Mouse (Mus musculus) embryo, embryonic 10 days (tissue): ENCODE data around the gene Cnn2.
A peak's percentile ranks its signal among the peaks of the same experiment; 100 is the strongest.

Source experiments
- DNase-seq: peaks from one replicate; pipeline ENCODE4 v3.0.0-alpha.2; 2015; ENCODE audit warnings: low spot score

Gene Cnn2

DNA sequence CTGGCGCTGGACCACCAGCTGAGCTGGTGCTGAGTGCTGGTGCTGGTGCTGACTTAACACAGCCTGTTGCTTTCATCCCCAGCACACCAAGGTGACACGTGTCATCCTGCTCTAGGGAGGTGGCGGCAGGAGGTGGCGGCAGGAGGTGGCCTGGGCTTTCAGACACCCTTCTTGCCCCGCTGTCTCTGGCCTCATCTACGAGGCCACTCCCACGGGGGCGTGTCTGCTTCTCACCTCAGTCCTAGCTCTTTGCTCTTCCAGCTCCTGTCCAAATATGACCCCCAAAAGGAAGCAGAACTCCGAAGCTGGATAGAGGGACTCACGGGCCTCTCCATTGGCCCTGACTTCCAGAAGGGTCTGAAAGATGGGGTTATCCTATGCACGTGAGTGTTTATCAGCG is 2.7 kb downstream of the Cnn2 start:
- no peak for DNase-seq

- no peak for DNase-seq
Measured at GRCm38 (mm10) chr10:79991548-79991947, 3.2 kb downstream of the Cnn2 start.

DNA sequence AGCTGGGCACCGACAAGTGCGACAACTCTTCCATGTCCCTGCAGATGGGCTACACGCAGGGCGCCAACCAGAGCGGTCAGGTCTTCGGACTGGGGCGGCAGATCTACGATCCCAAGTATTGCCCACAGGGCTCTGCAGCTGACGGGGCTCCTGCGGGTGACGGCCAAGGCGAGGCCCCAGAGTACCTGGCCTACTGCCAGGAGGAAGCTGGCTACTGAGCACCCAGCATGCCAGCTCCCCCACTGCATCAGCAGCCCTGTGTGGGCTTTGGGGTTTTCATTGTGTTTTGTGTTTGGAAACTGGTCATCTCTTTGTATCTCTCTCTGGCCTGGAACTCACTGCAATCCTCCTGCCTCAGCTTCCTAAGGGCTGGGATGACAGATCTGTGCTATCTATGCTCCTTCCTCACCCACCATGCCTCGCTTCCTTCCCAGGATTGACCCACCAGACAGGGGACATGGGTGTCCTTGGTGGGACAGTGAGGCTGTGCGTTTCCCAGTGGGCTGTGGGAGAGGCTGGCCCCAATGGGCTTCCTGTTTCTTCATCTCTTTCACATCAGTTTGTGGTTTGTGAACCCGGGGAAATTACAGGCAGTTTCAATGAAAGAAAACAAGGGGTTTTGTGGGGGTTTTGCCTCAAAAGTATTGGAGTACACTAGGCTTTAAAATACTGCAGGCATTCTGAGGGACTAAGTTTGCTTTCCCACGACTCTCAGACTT is 6.2 kb downstream of the Cnn2 start:
- no peak for DNase-seq

DNA sequence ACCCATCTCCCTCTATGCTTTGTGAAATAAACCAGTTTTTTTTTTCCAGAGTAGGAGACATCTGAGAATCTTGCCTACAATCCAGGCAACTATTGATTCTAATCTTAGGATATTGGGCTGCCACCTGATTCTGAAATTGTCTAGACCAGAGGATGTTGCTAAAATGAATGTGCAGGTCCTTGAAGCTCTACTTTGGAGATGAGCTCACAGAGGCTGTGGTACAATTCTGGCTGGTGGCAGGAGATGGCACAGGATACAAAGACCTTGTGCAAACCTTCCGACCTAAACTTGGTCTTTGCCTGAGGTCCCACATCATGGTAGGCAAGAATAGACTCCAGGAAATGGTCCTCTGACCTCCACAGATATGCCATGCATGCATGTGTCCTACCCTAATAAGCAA is 7.3 kb downstream of the Cnn2 start:
- DNase-seq, result no peak

- DNase-seq, result peak; percentile 93
Measured at GRCm38 (mm10) chr10:79996272-79997033, 8.1 kb downstream of the Cnn2 start, which contains the start of gene Abca7. Abca7 (plus strand) TSS chr10:79996494.

DNA sequence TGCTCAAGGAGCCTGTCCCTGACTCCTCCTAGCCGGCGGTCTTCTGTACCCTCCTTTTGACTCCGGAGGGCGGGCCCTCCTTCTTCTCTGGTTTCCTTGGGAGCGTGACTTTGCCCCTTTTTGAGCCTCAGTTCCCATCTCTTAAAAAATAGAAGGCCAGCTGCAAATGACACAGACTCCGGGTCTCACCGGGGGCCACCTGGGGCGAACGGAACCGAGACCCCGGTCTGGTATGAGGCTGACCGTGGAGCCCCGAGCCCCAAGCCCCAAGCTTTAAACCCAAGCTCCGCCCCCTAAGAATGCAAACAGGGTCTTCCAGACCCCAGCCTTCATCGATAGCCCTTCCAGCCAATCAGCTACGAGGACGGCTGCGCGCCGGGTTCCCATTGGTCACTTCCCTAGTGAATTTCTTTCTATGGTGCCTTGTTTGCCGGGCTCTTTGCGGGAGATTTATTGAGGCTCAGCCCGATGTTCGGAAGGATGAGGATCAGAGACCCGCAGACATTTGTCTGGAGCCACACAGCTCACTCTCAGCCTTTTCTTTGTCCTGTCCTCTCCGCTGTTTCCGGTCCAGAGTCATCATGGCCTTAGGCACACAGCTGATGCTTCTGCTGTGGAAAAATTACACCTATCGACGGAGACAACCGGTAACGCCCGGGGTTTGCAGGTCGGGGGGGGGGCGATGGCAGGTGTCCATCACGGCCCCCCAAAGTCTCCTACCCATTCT is 8.8 kb downstream of the Cnn2 start:
- DNase-seq, result peak; percentile 95

DNA sequence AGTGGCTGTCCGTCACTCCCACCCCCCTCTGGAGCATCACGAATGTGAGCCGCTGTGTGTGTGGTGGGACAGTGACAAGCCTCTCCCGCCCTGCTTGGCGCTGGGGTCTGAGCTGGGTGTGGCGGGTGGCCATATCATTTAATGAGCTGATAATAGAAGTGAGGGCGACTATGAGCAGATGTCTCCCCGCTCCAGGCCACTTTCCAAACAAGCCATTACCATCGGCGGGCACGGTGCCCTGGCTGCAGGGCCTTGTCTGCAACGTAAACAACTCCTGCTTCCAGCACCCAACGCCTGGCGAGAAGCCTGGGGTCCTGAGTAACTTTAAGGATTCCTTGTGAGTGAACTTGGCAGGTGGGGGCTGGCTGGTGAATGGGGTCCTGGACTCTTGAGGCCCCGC is 9.4 kb downstream of the Cnn2 start:
- DNase-seq, result no peak

DNA sequence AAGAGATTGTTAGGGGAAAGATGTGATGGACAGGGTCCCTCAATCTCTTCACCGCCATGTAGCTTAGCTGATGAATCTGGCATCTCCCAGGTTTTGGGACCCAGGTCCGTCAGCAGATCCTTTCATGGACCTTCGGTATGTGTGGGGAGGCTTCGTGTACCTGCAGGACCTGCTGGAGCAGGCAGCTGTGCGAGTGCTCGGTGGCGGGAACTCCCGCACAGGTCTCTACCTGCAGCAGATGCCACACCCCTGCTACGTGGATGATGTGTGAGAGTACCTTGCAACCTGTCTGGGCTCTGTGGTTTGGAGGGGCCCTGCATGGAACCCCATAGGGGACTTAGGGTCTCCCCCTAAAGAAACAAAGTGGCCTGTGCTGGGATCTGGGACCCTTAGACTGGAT is 13.6 kb downstream of the Cnn2 start:
- no peak for DNase-seq

GRCm38 (mm10) chr10:80002829-80003228 is 14.4 kb downstream of the Cnn2 start:
- no peak for DNase-seq

DNA sequence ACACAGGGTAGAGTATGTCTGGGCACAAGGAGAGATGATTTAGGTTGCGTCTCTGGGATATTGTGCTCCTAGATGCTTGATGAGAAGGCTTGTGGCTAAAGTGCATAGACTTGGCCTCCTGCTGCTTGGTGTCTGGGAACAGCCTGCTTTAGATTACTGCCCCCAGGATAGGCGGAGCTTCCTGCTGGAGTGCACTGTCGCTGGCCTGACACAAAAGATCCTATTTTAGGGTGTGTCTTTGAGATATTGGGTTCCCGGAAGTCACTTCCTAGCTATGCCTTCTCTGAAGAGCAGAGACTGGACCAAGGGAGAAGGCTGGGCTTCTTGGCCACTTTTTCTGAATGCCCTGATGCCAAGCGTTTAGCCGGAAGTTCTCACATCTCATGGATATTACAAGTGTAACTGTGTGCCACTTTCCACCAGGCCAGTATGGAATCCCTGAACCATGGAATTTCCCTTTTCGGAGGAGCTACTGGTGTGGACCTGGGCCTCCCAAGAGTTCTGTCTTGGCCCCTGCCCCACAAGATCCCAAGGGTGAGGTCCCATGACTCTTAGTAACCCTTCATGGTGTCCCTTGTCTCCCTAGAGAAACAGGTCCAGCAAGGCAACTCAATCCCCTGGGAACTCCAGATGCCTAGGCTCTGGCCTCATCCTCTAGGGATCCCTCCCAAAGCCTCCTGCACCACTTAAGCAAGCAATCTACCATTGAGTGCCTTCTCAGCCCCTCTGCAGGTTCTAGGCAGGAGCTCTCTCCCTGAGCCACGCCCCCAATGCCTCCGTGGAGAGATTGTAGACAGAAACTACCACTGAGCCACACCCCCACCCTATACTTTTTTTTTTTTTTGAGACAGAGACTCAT is 15.2 kb downstream of the Cnn2 start:
- DNase-seq, result no peak

DNA sequence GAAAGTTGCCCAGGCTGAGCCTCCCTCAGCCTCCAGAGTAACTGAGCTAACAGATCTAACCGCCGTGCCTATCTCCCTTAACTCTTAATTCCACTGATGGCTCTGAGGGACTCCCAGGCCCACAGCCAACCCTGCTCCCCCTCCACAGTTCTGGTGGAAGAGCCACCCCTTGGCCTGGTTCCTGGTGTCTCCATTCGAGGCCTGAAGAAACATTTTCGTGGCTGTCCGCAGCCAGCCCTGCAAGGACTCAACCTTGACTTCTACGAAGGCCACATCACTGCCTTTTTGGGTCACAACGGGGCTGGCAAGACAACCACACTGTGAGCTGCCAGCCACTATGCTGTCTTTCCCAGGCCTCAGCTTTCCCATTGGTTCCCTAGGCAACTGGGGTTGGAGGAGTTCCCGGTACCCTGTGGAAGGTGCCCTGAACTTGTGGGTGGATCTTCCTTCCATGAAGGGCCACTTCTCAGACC is 15.9 kb downstream of the Cnn2 start:
- no peak for DNase-seq

GRCm38 (mm10) chr10:80011740-80012139 is 23.4 kb downstream of the Cnn2 start:
- DNase-seq, result no peak

GRCm38 (mm10) chr10:80013609-80014008 is 25.2 kb downstream of the Cnn2 start:
- DNase-seq, result no peak

DNA sequence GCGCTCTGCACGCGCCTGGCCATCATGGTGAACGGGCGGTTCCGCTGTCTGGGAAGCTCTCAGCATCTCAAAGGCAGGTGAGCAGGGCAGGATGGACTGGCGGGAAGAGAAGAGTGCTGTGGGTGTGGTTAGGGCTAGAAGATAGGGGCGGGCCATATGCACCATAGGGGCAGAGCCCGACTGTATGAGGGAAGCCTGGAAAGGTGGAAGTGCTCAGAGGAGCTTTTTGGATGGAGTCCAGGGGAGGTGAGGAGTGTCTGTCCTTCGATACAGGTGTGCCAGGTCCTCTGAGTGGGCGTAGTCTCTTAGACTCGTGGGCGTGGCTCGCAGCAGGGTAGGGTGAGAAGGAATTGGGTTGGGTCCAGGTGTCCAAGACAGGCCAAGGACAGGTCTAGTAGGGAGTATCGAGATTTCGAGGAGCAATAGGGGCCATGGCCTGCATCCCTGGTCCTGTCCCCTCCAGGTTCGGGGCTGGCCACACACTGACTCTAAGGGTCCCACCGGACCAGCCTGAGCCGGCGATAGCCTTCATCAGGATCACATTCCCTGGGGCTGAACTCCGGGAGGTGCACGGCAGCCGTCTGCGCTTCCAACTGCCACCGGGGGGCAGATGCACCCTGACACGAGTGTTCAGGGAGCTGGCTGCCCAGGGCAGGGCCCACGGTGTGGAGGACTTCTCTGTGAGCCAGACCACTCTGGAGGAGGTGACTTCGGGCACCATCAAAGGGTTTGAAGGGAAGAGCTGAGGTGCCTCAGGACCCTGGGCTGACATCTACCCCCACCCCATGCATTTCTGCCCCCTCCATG is 26.3 kb downstream of the Cnn2 start:
- DNase-seq, result no peak

DNA sequence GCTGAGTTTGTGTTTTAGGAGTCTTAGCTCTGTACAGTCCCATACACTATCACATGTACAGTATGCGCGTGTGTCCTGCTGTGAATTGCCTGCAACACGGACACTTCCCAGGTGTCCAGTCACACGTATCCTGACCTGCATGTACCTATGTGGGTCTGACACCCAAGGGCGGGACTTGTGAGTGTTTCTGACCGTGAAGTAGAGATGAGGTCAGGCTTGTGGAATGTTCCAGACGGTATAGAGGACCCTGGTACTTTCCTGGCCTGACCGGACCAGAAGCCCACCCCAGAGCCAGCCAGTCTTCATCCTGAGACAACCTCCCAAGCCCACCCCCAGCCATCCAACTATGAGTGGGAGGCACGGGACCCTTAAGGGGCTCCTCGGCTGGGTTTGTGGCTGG is 27.2 kb downstream of the Cnn2 start:
- no peak for DNase-seq

- DNase-seq, result no peak
Measured at GRCm38 (mm10) chr10:80016511-80016910, 28.1 kb downstream of the Cnn2 start, which contains the start of gene Arhgap45. Arhgap45 (plus strand) TSS chr10:80016653.

DNA sequence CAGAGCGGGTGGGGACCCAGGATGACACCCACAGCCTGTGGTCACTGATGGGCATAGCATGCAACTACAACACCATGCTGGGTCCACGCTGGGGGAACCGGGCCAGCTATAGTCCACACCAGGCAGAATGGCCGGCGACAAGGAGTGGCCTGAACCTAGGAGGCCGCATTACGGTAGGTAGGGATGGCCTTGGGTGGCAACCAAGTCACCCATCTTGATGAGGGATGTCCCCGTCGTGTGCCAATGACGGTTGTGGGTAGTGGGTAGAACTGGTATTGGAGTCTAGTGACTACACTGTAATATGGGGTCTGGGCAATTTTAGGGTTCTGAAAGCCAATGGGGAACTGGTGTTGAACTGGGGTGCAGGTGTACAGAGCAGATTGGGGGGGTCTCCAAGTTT is 28.5 kb downstream of the Cnn2 start:
- DNase-seq, result no peak

- no peak for DNase-seq
Measured at GRCm38 (mm10) chr10:80017361-80017760, 29.0 kb downstream of the Cnn2 start.

GRCm38 (mm10) chr10:80017771-80018170 is 29.4 kb downstream of the Cnn2 start:
- no peak for DNase-seq

DNA sequence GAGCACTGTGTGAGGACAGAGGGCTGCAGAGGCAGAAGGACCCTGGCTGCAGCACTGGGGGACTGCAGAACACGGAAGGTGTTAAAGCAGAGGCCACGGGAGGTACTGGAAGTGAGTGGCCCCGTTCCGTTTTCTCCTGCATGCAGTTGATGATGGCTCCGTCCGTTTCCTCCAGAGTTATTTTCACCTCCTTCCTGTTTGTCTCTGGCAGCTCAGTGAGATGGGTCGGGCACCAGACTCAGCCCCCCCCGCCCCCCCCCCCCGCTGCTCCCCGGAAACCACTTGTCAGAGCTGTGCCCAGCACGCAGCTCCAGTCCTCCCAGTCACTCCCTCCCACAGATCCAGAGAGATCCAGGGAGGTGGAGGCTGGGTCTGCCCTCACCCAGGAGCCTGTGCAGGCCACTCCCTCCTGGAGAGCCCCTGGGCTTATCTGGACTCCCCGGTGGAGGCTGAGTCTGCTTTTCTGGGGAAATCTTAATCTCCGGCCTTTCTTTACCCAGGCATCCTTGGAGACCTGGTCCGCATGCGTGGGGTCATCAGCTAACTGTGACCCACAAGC is 30.4 kb downstream of the Cnn2 start:
- DNase-seq, result no peak
